Mouse (Mus musculus) layer of hippocampus, adult 9-10 months (tissue): Measurements from ENCODE around the gene Bicc1.

ENCODE experiments used
- DNase-seq: peaks from one replicate; pipeline ENCODE4 v3.0.0; 2022; ENCODE audit warnings: low spot score

Gene Bicc1

DNA sequence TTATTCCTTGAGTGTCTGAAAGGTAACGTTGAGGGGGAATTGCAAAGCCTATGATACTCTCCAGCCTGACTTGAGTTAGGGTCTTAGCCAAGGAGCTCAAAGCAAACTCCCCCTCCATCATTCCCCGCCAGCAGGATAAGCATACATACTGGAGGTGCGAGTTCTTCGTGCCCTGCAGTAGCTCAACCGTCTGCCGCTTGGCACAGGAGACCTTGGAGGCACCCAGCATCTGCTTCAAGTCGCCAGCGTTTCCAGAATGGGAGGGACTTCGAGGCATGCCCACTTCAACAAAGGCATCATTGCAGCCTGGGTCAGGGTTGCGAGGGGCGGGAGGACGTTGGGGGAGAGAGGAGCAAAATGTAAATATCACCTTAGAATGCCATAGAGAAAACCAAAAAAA, 214.4 kb downstream of the Bicc1 start:
- no peak for DNase-seq

DNA sequence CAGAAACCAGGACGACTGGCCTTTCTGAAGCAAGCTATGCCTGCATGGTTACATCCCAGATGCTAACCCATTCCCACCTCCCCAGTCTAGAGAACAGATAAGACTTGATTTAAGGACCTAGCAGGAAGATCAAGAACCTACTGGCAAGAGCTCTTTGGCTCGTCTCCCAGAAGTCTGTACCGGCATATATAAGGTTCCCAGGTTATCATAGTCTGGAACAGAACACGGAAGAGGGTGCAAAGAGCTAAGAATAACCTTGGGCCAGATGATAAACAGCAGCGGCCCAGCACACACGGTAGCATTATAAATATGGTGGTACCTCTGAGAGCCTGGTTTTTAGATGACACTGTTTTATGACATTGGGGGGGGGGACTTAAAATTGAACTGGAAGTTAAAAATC, 217.9 kb downstream of the Bicc1 start:
- DNase-seq: no peak

DNA sequence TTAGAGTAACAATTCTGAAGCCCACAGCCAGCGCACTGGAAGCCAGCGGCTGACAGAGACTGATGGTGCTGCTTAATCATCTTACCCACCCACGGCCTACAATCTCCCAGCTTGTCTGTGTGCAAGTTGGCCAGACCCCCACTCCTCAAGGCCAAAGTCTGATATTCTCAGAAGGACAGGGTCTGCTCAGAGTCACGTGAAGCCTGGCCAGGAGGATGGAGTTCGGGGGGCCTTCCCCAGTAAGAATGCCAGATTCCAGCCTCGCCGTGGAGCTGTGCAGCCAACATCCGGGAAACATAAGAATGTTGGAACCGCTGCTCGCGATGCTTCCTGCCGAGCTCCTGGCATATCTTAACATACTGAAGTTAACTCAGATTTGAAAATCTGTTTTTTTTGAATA, 219.7 kb downstream of the Bicc1 start:
- no peak for DNase-seq

DNA sequence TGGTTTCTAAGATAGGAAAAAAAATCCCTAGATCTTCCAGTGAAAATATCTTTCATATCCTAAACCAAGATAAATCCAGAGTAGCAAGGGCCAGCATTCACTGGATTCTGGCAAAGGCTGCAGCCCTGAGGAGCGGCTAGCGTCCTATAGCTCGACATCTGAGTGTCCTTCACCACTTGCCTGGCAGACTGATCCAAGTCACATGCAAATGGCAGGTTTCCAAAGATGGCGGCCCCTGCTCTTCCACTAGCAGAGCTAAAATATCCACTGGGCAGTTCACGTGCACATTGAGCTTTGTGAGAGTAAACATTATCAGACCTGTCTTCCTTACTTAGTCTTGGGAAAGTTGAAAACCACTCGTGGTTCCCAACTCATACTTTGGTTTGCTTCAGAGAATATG, 222.1 kb downstream of the Bicc1 start:
- DNase-seq: no peak

DNA sequence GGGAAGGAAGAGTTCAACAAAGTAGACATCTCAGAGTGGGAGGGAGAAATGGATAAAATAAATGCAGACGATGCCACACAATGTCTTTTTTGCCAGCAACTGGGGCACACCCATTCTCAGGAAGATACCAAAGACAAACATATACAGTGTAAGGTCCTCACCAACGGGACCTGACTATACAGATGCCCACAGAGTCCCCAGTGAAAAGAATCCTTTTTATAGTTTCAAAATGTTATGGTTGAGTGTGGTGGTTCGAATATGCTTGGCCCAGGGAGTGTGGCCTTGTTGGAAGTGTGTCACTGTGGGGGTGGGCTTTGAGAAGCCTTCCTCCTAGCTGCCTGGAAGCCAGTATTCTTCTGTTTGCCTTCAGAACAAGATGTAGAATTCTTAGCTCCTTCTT, 223.5 kb downstream of the Bicc1 start:
- DNase-seq: no peak

DNA sequence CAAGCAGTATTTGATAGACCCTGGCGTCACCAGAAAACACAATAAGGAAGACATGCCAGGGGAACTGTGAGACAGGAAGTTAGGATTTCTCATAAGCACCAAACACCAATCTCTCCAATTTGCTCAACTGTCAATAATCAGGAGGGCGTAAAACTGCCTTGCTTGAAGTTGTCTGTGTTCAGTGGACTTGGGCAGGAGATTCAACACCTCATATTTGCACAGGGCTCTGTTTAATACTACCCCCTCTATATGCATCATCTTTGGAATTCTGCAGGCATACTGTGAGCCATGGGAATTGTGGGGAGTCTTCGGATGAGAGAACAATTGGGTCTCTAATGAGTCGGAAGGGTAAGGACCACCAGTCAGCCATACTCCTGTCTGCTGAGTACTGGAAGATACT, 233.4 kb downstream of the Bicc1 start:
- no peak for DNase-seq

DNA sequence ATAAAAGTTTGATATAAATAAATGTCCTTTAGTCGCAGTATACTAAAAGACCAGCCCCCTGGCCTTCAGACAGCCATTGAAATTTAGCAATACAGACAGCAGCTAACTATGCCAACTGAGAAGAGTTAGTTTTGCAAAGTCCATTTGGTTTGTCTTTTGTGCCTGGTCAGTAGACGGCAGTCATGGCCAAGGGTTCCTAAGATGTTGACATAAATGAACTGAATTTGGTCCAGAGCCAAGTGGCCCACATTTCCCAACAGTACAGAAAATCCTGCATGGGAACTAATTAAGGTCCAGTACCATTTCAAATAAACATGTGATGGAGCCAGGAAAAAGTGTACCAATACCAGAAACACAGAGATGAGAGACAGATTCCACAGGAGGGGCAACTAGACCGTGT, 235.2 kb downstream of the Bicc1 start:
- no peak for DNase-seq

DNA sequence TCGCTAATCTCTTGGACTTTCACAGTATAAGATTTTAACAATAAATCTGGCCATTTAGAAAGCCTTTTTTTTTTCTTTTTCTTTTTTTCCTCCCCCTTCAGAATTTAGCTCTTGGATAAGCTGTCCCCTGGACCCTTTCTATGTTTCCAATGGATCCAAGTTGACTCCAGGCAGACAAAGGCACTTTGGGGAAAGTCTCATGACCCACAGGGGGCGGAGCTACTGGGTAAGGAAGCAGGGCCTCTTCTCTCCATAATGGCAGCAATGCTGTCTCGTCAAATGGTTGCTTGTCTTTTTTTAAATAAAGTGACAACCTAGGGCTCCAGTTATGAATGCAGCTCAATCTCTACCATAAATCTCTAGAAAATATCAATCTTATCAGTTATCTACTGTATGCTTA, 235.6 kb downstream of the Bicc1 start:
- no peak for DNase-seq

DNA sequence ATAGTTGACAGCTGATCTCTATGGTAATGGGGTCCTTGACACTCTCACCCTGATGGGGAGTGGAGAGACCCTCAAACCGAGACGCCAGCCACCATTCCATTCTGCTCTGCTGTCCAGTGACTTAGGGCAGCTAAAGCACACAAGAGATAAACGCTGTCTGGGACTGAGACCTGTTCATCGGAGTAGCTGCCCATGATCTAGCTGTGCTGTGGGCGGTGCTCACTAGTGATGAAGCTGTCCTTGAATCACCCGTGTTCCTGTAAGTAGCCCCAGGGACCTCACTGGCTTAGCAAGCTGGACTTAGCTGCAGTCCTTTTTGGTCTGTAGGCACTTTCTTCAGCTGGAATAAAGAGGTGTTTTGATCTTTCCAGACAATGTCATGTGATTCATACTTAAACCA, 238.0 kb downstream of the Bicc1 start:
- DNase-seq: no peak

DNA sequence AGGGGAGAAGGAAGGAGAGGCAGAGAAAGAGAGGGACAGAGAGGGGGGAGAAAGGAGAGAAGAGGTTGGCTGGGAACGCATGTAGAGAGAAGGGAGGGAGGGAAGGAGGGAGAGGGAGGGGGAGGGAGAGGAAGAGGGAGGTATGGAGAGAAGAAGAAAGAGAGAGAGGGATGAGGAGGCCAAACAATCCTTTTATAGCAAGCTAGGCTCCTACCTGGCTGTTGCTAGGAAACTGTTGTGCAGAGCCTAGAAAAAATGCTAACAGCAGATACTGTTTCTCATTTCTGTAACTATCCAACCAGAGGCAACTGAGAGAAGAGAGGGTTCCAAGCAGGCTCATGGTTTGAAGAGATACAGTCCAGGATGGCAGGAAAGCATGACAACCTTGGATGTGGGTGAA, 239.6 kb downstream of the Bicc1 start:
- DNase-seq: no peak

DNA sequence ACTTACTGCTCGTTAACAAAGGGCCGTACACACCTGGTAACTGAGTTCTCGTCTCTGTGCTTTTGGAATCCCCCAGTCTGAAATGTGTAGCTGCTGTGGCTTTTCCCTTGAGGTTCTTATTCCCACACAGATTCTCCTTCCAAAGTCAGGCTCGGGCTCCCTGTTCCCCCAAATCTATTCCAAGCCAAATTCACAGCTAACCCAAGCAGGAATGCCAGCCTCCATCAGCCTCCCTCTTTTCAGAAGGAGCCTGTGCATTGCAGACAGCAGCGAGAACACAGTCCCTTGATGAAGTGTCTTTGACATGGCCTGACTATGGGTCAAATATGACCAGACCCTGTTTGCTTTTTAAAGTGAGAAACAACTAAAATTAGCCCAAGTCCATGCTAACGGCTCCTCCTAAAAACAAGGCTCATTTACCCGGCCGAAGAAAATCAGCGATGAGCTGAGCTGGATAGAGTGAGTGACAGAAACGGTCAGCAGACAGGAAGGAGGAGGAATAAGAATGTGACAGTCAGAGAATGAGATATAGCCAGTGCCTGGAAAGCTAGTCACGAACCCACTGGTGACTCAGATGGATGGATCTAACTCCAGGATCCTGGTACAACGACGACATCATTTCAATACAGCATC, 240.4 kb downstream of the Bicc1 start:
- DNase-seq: no peak

DNA sequence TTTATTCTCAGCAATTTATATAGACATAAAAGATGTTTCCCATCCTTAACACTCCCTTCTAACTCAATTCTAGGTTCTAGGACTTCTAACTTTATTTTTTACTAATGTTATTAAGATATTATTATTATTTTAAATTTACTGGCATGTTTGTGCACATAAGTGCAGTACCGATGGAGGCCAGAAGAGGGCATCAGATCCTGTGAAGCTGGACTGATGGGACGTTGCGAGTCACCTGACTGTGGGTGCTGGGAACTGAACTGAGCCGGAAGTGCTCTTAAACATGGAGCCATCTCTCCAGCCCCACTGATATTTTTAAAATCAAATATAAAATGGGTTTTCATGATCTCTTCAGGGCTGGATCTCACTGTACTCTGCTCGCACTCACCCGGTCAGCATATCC, 242.8 kb downstream of the Bicc1 start:
- no peak for DNase-seq

DNA sequence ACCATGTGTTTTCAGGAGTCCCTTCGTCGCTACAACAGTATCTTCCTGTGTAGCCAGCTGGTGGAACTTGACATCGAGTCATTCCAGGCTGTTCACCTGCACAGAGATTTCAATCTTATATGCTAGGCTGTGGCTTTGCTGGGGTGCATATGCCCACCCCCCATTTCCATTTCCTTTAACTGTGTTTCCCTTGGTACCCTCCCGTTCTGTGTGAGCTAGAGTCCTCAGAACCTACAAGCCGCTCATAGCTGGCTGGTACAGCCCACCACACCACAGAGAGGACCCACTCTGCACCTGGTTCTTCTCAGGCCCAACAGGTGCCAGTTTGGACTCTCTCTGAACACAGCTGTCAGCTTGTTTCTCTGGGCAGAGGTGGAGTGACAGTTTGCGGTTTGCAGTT, 244.4 kb downstream of the Bicc1 start:
- DNase-seq: no peak

DNA sequence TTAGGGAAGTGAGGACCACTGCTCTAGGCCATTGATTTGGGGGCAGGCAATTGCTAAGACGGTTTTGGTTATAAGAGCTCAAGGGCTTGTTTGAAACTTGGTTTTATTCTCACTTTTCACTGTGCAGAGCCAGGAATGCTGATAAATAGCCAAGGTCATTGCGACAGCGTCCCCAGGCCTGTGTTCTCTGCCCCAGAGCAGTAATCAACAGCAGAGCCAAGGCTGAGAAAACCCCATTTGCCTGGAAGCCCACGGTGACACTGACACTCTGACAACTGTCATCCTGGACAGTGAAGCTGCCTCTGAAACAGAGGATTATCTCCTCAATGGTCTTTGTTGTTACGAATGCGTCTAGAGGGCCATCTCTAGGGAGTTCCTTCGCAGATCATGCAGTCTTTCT, 255.6 kb downstream of the Bicc1 start:
- DNase-seq: no peak

DNA sequence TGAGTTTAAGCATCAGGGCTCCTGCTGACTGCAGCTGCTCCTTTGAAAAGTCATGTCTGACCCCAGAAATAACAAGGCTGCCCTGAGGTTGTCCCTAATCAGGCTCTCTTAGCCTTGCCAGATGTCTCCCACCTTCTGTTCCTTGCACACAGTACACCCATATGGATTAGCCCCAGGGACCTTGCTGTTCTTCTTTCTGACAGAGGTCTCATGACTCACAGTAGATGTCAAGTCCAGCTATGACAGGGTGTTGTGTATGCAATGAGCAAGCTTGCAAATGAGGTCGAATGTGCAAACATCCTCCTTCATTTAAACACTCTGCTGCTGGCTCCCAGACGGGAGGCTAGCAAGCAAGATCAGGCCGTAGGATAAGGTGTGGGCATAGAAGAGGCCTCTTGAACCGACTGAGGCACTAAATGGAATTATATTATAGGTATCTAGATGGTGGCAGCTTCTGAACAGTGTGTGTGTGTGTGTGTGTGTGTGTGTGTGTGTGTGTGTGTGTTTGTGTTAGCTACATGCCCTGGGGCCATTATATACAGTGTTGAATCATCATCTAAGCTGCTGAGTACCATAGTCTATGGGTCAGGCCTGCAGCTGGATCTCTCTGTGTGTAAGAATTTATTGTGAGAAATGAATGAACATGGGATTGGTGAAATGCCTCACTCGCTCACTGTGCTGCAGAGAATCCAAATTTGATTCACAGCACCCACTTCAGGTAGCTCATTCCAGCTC, 256.6 kb downstream of the Bicc1 start:
- no peak for DNase-seq

DNA sequence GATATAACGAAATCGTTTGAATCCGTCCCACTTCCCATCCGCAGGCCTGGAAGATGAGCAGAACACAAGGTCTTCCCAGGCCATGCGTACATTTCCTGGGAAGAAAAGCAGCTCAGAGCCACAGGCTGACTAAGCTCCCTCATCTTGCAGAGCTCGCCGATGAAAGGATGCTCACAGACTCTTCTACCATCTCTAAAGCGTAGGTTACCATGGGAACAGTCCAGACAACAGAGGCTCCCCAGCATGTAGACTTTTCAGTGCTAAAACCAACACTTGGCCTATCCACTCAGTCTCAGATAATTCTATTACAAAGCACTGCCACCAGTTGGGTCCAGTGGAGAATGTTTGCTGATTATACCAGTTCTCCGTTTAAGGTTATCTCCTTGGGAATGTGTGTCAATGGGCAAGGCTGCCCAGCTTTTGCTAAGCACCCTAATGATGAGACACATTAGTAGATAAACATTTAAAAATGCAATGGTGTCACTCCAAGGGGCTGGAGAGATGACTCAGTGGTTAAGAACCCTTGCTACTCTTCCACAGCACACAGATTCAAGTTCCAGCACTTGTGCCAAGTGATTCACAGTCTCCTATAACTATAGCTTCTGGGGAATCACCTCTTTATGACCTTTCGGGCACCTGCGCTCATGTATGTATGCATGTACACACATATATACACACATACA, 258.2 kb downstream of the Bicc1 start:
- DNase-seq: peak; percentile 27

DNA sequence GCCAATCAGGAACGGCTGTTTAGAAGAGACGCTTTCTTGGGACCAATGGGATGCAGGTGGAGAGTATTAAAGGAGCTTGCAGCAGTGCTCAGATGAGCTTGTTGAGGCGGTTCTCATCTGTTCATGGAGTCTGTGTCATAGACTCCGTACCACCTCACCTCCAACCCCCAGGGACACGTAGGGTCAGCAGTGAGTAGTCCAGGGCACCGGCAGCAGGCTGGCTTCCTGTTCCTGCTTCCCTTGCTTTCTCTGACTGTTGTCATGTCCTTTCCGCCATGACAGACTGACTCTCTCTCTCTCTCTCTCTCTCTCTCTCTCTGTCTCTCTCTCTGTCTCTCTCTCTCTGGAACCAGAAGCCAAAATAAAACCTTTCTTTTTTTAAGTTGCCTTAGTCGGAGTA, 263.6 kb downstream of the Bicc1 start:
- no peak for DNase-seq

DNA sequence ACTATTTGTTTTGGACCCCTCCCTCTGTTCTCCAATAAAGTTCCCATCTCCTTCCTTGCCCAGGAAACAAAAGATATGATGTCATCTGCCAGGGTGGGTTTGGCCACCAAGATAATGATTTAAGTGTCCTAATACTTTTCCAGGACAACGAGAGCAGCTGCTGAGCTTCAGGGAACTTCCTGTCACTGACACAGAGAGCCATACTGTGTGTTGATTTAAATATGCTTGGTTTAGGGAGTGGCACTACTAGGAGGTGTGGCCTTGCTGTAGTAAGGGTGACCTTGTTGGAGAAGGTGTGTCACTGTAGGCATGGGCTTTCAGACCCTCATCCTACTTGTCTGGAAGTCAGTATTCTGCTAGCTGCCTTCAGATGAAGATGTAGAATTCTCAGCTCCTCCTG, 281.5 kb downstream of the Bicc1 start:
- DNase-seq: no peak

DNA sequence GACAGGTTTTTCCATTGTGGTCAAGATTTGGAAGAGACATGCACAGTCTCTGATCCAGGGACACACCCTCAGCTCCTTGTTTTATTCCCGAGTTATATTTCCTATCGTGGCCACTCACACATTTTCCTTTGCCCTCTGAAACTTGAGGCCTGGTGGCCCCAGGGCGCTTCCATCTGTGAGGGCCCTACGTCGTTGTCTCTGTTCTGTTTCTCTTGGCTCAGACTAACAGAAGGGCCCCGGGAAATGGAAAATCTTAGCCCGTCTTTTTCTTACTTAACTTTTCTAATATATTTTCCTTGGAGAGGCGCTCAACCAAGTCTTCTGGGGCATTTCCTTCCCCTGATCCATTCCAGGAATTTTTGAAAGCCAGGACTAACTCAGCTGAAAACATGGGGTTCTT, 281.9 kb downstream of the Bicc1 start:
- no peak for DNase-seq

DNA sequence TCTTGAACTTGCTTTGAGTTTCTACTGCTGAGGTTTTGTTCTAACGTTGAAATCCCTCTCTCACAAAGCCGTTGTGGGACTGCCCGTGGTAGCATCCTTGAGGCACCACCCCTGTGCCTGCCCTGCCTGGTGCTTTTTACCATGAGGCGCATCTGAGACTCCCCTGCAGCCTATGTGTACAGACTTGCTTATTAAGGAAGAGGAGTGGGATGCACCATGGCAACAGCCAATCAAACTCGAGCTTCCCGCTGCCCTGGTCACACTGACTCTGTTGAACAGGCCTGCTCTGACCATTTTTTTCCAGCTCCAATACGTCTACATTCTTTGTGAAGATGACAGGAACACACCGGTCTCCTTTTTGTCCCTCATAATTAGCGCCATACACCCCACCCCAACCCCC, 283.0 kb downstream of the Bicc1 start:
- no peak for DNase-seq

DNA sequence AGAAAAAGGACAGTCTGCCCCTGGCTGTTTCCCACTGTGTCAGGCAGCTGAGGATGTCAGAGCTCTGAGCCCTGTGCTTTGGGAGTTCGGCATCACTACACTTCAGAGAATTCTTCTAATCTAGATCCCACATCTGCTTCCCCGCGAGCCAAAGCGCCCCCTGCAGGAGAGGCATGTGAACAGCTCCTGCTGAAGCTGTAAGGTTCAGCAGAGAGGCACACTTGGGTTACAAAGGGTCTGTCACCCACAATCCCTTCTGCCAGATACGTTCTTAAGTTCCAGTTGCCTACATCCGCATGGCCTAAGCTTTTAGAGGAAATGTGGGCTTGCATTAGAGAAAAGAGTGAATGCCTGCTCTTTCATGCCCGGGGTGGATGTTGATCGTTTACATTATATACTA, 283.4 kb downstream of the Bicc1 start:
- no peak for DNase-seq

DNA sequence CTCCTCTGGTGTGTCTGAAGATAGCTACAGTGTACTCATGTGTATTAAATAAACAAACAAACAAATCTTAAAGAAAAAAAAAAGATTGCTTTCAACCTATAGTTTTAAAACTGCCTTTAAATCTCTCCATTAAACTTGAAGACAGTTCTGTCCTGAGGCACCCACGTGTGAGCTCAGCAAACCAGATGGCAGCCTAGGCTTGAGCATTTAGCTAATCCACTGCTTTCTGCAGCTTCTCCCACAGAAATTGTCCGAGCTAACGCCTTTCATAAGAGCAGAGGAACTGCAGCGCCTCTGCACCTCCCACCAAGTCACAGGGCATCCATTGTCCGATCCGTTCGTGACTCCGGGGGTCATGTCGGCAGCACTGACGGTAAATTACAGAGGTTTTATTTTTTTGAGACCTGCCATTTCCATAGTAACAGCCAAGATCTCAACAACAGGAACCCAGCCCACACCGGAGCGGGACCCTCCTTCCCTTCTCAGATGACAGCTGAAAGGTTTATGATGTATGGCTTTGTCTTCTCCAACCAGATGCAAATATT, 284.4 kb downstream of the Bicc1 start:
- DNase-seq: no peak
